Mouse (Mus musculus) heart, adult 8-10 months (tissue): ENCODE results near the gene Sdhb. TPM values are rescaled to one million over a fixed set of nuclear protein-coding genes. Genes with fewer than 3 reads are reported as not detected.

Experiments used
- DNase-seq: peaks from one replicate; pipeline ENCODE4 v3.0.0; 2022; ENCODE audit warnings: low spot score
- total RNA-seq, 4 experiments: library from RNA; stranded (reverse); gene quantifications; 2 replicates each; pipeline ENCODE4 v1.2.4; 2022

Sdhb gene
- total RNA-seq, 4 experiments from 2014 or later: 1,293 to 1,379 (median 1,312) TPM

GRCm38 (mm10) chr4:140977886-140978692 is 17.1 kb downstream of the Sdhb start:
- DNase-seq: no peak

- no peak for DNase-seq
Observed at GRCm38 (mm10) chr4:140981605-140982004, 20.6 kb downstream of the Sdhb start.

GRCm38 (mm10) chr4:140982808-140983207 is 21.8 kb downstream of the Sdhb start:
- no peak for DNase-seq

GRCm38 (mm10) chr4:140983442-140983841 is 22.4 kb downstream of the Sdhb start:
- peak; percentile 58 for DNase-seq

- DNase-seq: no peak
Observed at GRCm38 (mm10) chr4:140984544-140984943, 23.5 kb downstream of the Sdhb start.

- no peak for DNase-seq
Observed at GRCm38 (mm10) chr4:140986024-140986710, 25.2 kb downstream of the Sdhb start.

- DNase-seq: peak; percentile 87
Observed at GRCm38 (mm10) chr4:140986711-140987395, 25.9 kb downstream of the Sdhb start, which contains the start of gene Atp13a2. Gene Atp13a2, plus strand, starts transcription at chr4:140986873.

GRCm38 (mm10) chr4:140987476-140987875 is 26.5 kb downstream of the Sdhb start:
- DNase-seq: no peak

GRCm38 (mm10) chr4:140988706-140989290 is 27.8 kb downstream of the Sdhb start:
- no peak for DNase-seq

GRCm38 (mm10) chr4:140989447-140989846 is 28.4 kb downstream of the Sdhb start:
- no peak for DNase-seq

GRCm38 (mm10) chr4:140992215-140992614 is 31.2 kb downstream of the Sdhb start:
- DNase-seq: no peak

GRCm38 (mm10) chr4:140993846-140994245 is 32.8 kb downstream of the Sdhb start:
- DNase-seq: no peak

- DNase-seq: no peak
Observed at GRCm38 (mm10) chr4:140995811-140996210, 34.8 kb downstream of the Sdhb start.

GRCm38 (mm10) chr4:140996812-140997211 is 35.8 kb downstream of the Sdhb start:
- DNase-seq: no peak

GRCm38 (mm10) chr4:141005983-141006382 is 45.0 kb downstream of the Sdhb start:
- DNase-seq: no peak

- DNase-seq: peak; percentile 67
Observed at GRCm38 (mm10) chr4:141008028-141008427, 47.0 kb downstream of the Sdhb start.

GRCm38 (mm10) chr4:141010118-141010517 is 49.1 kb downstream of the Sdhb start, which contains the start of gene Mfap2:
Gene Mfap2, plus strand, starts transcription at chr4:141010418.
- no peak for DNase-seq

- DNase-seq: no peak
Observed at GRCm38 (mm10) chr4:141010526-141010925, 49.5 kb downstream of the Sdhb start.

- no peak for DNase-seq
Observed at GRCm38 (mm10) chr4:141010941-141011429, 50.0 kb downstream of the Sdhb start.

- DNase-seq: no peak
Observed at GRCm38 (mm10) chr4:141011556-141012328, 50.7 kb downstream of the Sdhb start.

GRCm38 (mm10) chr4:141012558-141012957 is 51.6 kb downstream of the Sdhb start:
- DNase-seq: no peak
